Mouse (Mus musculus) bone marrow, adult 2 months (tissue): ENCODE data around the gene Cd3eap. TPM values are rescaled to one million over a fixed set of nuclear protein-coding genes. Genes with fewer than 3 reads are reported as not detected.
A peak's percentile ranks its signal among the peaks of the same experiment; 100 is the strongest.

Experiments
- H3K27ac ChIP-seq: fragments of 200-500 bp; 2 replicates; pipeline ENCODE4 v1.5.1; 2012; ENCODE audit warnings: low read depth, mild to moderate bottlenecking, control low read depth, inconsistent platforms, low read length; ENCODE audit not compliant: control insufficient read depth, poor library complexity, insufficient read depth
- H3K4me1 ChIP-seq: fragments of 200-500 bp; 2 replicates; pipeline ENCODE4 v1.6.1; 2011; ENCODE audit warnings: low read length; ENCODE audit not compliant: control insufficient read depth, insufficient read depth
- H3K4me3 ChIP-seq: fragments of 200-500 bp; replicated peaks from 2 replicates; pipeline ENCODE3; 2011; ENCODE audit warnings: mild to moderate bottlenecking, low read depth, low read length, control low read depth; ENCODE audit not compliant: control insufficient read depth
- CTCF ChIP-seq: fragments of 200-500 bp; IDR thresholded peaks from 2 replicates; pipeline ENCODE4 v1.5.1; 2011; ENCODE audit warnings: low read length, control low read depth; ENCODE audit not compliant: control insufficient read depth, insufficient read depth
- POLR2A ChIP-seq: fragments of 200-500 bp; IDR thresholded peaks from 2 replicates; pipeline ENCODE4 v1.6.1; 2011; ENCODE audit warnings: low read depth, mild to moderate bottlenecking, control low read depth, low read length, borderline replicate concordance; ENCODE audit not compliant: control insufficient read depth
- WGBS: fragments of 180-500 bp; shearing (Covaris S2); methylation state at CpG from one replicate; pipeline ENCODE4 v1.1.7; 2018; 5-methylcytosine and 5-hydroxymethylcytosine counted together
- polyA plus RNA-seq: library from polyadenylated mRNA; stranded (reverse); fragments of >200 nt; gene quantifications from 2 replicates; pipeline ENCODE4 v1.2.4, GENCODE M21; 2011; ENCODE audit warnings: low replicate concordance; ENCODE audit not compliant: missing spikeins, insufficient read depth, insufficient read length

Gene Cd3eap
- polyA plus RNA-seq, 1 experiment: 11.7 TPM

GRCm38 (mm10) chr7:19369823-19370425 is 10.6 kb upstream of the Cd3eap start:
- TF ChIP-seq POLR2A (no peak), CTCF (peak; percentile 73)
- H3K4me3 ChIP-seq: no peak overlapping the region
- 17% methylated on average over 46 of the region's 46 CpGs for WGBS
- H3K4me1 ChIP-seq: no peaks in the 10 kb centered on the region
- no peak overlapping the region; the same call in 1 of the 2 replicates for H3K27ac ChIP-seq

- no peaks in the 10 kb centered on the region for H3K4me1 ChIP-seq
- WGBS: 49% methylated on average over 16 of the region's 16 CpGs
- no peak for TF ChIP-seq POLR2A
- TF ChIP-seq CTCF: no peak
- no peak overlapping the region for H3K4me3 ChIP-seq
- H3K27ac ChIP-seq: no peak overlapping the region
Measured at GRCm38 (mm10) chr7:19368380-19368779, 9.1 kb upstream of the Cd3eap start.

GRCm38 (mm10) chr7:19365376-19365775 is 6.1 kb upstream of the Cd3eap start:
- WGBS: 65% methylated on average over 4 of the region's 4 CpGs
- Histone ChIP-seq H3K27ac (no peak overlapping the region), H3K4me1 (no peaks in the 10 kb centered on the region), H3K4me3 (no peak overlapping the region)
- TF ChIP-seq CTCF: no peak
- TF ChIP-seq POLR2A: no peak

DNA sequence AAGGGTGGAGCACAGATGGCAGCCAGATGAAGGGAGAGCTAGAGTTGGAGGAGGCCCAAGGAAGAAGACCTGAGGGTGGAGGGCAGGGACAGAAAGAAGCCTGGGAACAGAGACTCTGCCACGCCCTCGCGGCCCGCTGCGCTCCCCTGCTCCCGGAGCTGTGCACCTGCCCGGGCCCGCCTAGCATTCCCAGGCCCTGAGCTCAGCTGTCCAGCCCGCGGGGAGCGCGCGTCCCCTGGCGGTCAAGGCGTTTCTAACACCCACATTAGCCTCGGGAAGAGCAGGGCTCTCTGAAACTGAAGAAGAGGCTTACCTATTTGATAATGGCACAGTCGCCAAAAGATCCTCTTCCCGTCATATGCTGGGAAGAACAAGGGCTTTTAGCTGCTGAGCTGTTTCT is 4.6 kb upstream of the Cd3eap start:
- WGBS: 8% methylated on average over 18 of the region's 18 CpGs
- Histone ChIP-seq H3K4me1 (no peaks in the 10 kb centered on the region), H3K27ac (no peak overlapping the region), H3K4me3 (no peak overlapping the region)
- no peak for TF ChIP-seq POLR2A
- peak; percentile 90 for TF ChIP-seq CTCF

- Histone ChIP-seq H3K4me3 (no peak overlapping the region), H3K27ac (no peak overlapping the region), H3K4me1 (peaks cover 2% of the 10 kb centered on the region; the same call in 1 of the 2 replicates)
- WGBS: 79% methylated on average over 4 of the region's 4 CpGs
- no peak for TF ChIP-seq CTCF
- TF ChIP-seq POLR2A: no peak
Measured at GRCm38 (mm10) chr7:19362276-19362675, 3.0 kb upstream of the Cd3eap start.

DNA sequence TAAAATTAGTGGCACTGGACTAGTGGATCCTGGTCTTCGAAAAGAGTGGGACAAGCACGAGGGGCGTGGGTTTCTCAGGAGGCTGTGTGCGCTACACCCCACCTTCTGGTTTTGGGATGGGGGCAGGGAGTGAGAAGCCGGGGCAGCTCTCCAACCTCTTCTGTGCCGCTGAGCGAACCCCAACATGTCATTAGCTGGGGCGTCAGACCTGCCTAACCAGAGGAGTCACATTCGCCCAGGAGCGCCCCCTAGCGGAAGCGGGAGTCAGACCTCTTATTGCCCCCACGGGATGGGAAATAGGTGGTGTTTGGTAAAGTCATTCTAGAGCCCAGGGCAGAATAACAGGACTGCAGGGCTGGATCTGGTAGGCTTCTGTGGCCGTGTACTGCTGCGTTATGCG is 2.4 kb upstream of the Cd3eap start:
- Histone ChIP-seq H3K27ac (no peak overlapping the region), H3K4me3 (no peak overlapping the region), H3K4me1 (peaks cover 2% of the 10 kb centered on the region; the same call in 1 of the 2 replicates)
- TF ChIP-seq CTCF: peak; percentile 86
- TF ChIP-seq POLR2A: no peak
- 9% methylated on average over 16 of the region's 16 CpGs for WGBS

DNA sequence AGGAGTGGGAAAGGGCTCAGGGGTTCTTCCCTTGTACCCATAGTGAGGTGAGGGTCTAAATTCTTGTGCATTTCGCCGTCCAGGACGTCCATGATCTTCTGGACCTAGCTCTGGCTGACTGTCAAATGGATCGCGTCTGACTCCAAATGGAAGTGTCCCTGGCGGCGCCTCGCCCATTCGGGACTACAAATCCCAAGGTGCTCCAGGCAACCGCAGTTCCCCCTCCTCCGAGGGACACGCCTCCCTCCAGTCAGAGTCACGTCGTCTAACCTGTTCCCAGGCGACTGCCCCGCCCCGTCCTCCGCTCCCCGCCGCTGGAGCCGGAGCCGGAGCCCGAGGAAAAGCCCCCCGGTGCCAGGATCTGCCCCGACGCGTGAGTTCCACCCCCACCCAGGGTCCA is 1.7 kb upstream of the Cd3eap start:
- peaks cover 2% of the 10 kb centered on the region; the same call in 1 of the 2 replicates for H3K4me1 ChIP-seq
- peak overlapping the region; percentile 53 for H3K4me3 ChIP-seq
- no peak overlapping the region; the same call in 1 of the 2 replicates for H3K27ac ChIP-seq
- TF ChIP-seq CTCF (no peak), POLR2A (no peak)
- 2% methylated on average over 27 of the region's 27 CpGs for WGBS

DNA sequence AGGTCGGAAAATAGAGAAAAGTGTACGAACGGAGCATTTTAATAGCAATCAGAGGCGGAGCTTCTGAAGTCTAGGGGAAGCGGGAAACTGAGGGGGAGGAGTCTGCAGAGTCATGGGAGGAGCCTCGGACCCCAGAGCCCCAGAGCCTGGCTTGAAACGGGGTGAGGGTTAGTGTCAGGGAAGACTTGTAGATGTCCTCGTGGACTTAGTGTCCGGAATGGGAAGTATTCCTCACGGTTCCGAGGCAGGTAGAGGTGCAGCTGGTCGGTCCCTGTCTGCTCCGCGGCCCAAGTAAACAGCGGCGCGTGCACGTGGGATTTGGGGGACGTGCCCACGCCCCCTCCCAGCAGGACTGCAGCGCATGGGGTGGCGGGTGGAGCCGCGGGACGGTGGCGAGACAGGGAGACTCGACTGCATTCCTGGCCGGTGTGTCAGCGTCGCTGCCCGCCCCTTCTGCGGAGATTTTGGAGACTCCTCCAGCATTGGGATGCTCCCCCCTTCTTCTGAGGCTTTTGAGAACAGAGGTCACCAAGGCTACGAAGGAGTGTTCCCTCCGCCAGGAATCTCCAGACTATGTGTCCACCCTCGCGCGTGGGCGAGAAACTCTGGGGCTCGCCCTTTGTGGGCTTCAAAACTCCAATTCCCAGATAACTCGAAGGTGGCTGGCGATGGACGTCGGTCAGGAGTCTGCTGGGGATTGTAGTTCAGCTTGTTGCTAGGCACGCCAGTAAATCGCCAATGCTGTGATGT is 784 bp upstream of the Cd3eap start:
- Histone ChIP-seq H3K27ac (peak overlapping the region; percentile 31), H3K4me1 (peaks cover 2% of the 10 kb centered on the region; the same call in 1 of the 2 replicates), H3K4me3 (peak overlapping the region; percentile 76)
- no peak for TF ChIP-seq POLR2A
- TF ChIP-seq CTCF: no peak
- WGBS: under 1% methylated on average over 45 of the region's 45 CpGs
